Mouse (Mus musculus) gonadal fat pad, adult 2 months (tissue): ENCODE measurements around the gene Krt80. TPM values are rescaled to one million over a fixed set of nuclear protein-coding genes. Genes with fewer than 3 reads are reported as not detected.

ENCODE experiments used
- DNase-seq: peaks from one replicate; pipeline ENCODE4 v3.0.0-alpha.2; 2012; ENCODE audit warnings: low read depth
- polyA plus RNA-seq: library from polyadenylated mRNA; depleted of rRNA; stranded (reverse); fragments of >200 nt; gene quantifications from 2 replicates; pipeline ENCODE4 v1.2.3, GENCODE M21; 2012

The Krt80 gene
- polyA plus RNA-seq, 1 experiment, result 5.1 TPM

DNA sequence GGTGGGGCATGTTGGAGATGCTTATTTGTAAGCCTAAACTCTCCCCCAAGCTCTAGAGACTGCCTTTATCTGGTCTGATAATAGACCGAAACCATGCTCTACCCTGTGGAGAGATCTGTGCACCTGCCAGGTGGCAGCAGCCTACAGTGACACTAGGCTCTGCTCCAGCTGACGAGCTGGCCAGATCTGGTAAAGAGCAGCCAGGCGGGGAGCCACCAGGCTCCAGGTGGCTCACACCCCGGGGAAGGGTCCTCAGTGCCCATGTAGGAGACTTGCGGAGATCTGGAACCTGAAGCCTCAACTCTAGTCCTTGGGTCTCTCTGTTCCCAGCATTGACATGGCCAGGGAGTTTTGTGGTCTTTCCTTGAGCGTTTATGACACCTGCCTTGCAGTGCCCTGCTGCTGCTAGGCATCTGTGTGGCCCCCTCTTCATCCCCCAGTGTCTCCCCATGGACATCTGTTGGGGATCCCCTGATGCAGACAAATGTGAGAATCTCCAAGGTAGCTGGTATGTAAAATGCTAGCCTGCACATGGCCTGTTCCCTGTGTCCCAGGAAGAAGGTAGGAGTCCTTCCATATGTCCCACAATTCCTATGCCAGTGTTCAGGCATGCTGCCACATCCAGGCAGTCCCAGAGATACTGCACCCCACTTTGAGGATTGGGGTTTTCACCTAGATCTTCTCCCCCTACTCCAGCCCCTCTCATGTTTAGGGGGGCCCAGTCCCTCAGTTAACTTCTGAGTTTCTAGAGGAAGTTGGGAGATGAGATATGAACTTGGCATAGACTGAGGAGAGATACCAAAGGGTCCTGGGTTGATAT is 6.2 kb upstream of the Krt80 start:
- DNase-seq, result no peak

GRCm38 (mm10) chr15:101374879-101375278 is 4.9 kb upstream of the Krt80 start:
- no peak for DNase-seq

DNA sequence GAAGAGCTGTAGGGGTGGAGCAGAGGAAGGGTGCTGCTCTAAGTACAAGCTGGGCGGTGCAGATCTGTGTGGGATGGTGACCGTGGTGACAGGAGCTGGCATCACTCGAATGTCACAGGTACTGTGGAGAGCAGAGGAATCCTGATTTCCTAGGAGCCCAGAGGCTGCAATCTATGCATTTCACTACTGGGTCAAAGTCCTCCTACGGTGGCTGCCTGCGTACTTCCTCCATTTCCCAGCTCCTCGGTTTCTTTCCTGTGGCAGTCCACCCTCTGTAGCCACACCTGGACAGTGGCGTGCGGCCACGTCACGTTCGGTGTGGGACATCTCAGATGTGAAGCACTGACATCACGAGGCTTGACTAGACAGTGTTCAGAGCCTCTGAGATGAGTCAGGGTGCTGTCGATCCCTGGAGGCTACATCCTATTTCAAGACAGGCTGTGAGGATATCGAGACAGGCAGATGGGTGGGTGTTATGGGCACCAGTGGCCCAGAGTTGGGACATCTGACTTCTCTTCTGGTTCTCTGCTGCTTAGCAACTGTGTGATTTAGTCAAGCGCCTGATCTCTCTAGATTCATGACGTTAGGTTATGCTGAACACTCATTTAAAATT is 3.4 kb upstream of the Krt80 start:
- DNase-seq, result no peak

- DNase-seq, result no peak
Observed at GRCm38 (mm10) chr15:101372131-101372977, 2.4 kb upstream of the Krt80 start.

DNA sequence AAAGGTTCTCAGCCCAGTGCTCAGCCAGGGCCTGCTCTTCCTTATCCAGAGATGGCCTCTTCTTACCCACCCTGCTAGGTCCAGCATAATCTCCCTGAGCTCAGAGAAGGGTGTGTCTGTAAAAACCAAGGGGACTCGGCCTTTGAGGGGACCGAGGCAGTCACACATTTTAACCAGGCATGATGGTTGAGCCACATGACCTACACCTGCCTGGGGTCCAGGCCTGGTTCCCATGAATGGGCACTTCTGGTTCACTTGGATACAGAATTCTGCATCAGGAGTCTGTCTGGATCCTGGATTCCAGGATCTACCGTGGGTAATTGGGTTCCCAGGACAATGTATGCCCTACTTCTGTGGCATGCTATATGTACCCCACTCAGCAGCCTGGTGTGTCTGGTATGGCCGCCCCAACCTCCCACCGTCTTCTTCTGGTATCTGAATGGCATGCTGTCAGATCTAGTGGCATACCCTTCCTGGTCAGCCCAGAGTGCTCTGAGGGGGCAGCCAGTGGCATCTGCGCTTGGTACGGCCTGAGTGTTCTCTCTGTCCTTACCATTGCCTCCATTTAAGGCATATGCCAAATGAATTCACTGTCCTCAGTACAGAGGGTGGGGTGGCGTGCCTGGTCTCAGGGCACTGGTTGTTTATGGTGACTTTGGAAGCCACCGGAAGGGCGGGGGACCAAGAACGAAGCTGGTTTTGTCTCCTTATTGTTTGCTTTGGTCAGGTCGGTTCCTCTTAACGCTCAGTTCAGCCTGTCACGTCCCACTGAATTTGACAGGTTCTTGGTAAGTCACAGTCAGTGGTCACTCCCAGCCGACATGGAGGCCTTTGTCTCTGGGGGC is 1.4 kb upstream of the Krt80 start:
- DNase-seq, result no peak

DNA sequence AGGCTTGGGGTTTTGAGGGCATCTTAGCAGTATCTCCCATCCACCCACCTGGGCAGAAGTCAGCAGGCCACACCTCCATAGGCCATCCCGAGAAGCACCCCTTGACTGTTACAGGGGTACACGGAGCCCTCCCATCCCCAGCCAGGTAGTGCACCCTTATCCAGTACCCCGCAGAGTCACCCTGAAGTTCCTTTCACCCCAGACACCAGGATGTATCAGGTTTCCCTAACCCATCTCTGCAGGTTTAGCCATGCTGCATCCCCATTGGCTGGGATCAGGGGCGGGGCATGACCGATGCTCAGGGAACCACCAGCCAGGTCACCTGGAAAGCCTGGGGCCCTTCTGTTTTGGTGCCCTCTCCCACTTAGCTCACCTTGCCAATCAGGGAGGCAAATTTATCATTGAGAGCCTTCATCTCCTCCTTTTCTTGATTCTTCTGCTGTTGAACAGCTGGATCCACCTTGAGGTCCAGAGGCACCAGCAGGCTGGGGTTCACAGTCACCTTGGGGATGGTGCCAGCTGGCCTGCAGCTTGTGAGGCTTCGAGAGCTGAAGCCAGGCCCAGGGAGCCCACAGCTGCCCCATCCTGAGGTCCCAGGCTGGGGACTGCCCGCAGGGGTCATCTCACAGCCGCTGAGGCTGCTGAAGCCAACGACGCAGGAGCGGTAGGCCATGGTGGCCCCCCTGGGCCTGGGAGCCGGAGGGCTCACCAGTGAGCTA is 421 bp downstream of the Krt80 start:
- no peak for DNase-seq

DNA sequence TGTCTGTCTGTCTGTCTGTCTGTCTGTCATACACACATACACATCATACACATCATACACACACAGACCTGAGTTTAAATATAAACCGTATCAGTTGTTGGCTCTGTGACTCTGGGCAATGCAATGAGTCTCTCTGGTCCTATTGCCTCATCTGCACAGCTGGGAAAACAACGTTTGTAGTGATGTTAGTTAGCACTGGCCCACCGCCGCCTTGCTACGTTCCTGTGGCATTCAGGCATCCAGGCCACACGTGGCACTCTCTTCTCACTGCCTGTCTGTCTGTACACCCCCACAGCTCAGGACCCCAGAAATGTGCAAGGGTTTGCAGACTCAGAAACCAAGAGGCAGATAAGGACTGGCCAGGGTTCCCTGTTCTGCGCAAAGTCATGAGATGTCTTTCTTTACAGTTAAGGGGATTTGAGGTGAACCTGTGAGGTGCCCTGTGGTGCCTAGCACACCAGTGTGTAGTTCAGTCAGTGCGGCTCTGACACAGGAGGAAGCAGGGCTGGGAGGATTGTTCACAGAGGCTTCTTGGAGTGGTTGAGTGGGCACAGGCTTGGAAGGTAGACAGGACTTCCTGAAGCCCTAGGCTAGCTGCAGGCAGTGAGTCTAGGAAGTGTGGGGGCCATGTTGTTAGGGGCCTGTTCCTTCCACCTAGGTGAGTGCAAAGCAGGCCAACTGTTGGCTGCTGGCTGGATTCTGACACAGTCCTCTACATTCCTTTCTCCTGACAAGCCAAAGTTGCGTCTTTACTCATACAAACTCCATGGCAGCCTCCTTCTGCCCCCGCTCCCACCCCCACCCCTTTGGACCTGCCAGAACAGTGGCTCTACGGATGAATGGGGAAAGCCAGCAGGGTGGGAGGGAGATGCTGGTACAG is 1.2 kb downstream of the Krt80 start:
- DNase-seq, result no peak

GRCm38 (mm10) chr15:101368015-101368414 is 1.9 kb downstream of the Krt80 start:
- DNase-seq, result no peak

DNA sequence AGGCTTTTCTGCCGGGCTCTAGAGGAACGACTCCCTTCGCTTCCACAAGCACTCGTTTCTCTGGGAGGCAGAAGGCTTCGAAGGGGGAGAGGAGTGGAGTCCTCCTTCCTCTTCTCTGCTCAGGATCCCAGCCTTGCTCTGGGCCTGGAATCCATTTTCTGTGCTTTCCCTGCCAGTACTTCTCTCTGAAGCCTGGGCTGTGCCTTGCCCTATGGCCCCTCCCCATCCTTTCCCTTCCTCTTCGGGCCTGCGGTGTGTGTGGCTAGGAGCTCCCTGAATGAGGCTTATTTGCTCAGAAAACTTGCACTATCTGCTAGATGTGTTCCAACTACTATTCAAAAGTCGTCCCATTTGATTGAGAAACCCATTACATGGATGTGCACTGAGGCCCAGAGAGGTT is 2.5 kb downstream of the Krt80 start:
- DNase-seq, result no peak

- DNase-seq, result no peak
Observed at GRCm38 (mm10) chr15:101366926-101367325, 3.0 kb downstream of the Krt80 start.

GRCm38 (mm10) chr15:101366482-101366881 is 3.5 kb downstream of the Krt80 start:
- DNase-seq, result no peak

DNA sequence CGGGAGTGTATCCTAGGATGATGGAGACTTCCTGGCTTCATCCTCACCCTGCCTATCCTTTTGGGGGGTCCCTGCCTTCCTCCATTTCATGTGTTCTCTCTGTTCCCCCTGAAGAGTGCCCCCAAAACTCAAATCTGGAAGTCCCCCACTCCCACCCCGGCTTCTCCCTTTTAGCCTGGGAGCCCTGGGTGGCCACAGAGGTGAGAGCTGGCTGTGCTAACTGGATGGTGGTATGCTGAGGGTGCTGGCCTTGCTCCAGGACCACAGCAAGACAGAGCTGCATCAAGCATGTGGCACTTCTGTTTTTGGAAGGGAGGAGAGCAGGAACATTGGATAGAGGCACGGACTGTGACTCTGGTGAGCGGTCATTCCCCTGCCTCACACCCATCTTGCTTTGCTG is 4.2 kb downstream of the Krt80 start:
- DNase-seq, result no peak

- DNase-seq, result no peak
Observed at GRCm38 (mm10) chr15:101364891-101365671, 4.9 kb downstream of the Krt80 start.

DNA sequence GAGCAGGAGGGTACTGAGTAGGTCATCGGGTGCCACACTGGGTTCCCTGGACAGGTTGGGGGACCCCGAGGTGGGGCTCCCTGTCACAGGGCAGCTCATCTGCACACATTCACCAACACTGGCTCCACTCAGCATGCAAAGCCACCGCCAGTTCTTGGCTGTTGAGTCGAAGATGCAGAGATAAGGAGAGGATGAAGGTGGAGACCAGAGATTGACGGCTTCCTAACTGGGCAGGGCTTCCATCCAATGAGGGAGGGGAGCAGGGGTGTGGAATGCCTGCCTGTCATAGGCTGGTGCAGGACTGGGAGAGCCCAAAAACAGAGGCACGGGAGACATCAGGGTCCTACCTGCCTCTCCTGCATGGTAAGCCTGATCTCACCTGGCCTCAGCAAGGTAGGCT is 5.5 kb downstream of the Krt80 start:
- no peak for DNase-seq

DNA sequence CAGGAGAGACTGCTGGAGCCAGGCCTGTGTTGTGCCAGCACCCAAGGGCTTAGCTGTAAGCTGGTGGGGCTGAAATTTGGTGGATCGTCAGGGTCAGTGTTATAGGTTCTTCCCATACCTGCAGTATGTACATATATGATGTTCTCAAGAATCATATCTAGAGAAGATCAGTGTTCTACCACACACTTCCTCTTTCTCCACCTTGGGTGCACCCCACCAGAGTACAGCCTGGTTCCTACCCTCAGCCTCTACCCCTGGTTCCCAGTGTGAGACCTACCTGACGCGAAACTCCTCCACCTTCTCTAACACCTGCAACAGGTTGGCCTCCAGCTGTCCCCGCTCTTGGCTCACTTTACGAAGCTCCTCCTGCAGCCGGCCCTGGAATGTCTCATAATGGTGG is 6.0 kb downstream of the Krt80 start:
- DNase-seq, result no peak

DNA sequence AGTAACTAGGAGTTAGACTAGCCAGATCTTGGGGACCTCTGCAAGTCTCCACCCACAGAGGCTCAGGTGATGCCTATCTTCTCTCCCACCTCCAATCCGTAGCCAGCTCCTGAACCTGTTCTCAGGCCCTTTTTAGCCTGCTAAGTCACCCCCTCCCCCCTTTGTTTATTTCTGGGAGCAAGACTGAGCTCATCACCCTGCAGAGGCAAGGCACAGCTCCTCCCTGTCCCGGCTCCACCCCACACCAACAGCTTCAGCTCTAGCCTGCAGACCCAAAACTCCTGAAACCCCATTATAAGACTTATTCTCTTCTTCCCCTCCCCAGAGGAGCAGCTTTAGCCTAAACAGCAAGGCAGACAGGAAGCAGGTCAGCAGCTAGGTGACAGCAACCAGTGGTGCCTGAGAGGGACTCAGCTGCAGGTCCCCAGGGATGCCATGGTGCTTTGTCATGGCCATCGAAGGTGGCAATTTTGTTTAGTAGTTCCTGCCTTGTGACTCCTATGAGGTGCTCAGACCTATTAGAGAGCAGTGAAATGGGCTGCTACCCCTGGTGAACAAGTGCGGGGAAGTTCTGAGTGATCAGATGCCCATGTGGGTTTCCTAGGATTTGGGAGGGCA is 7.5 kb downstream of the Krt80 start:
- DNase-seq, result no peak

DNA sequence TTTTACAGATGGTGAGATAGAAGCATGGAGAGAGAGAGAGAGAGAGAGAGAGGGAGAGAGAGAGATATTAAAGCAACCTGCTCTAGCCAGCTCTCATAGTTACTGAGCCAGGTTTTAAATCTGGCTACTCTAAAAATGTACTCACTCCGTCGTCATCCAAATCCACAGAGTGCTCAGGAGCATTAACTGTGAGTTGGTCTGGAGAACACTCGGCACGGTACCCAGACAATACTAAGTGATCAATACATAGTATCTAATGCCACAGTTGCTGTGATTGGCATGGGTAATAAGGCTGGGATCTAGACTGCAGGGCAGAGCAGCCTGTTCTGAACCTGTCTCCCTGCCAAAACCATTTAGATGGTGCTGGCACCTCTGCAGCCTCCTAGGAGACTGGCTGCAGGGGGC is 14.6 kb downstream of the Krt80 start:
- DNase-seq, result no peak

DNA sequence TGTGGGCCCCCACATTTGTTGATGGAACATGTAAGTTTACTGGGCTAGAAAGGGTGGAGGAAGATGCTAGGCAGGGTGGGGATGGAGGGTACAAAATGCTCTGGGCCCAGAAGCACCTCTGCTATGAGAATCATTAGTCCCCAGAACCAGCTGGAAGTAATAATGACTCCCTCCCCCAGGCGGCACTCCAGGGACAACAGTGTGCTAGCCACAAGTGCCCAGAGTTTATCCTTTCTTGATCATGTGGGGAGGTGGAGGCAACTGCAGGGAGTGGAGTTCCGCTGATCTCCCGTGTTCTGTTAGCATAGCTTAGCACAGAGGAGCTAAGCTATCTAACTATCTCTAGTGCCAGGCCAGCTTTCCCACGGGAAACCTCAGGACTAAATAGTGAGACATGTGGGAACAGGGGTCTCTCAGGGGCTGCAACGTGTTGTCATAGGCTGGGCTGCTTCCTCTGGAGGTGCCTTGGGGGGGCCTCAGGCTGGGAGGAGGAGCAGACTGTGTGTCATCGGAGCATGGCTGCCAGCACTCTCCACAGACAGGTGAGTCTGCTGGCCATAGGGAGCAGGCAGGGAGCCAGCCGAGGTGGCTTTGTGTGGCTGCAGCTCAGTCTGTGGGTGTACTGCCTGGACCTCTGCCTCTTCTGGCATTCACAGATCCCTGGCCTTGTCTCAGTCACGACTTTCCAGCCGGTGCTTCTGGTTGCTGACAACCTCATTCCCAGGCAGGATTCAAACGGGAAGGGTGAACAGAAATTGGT is 17.1 kb downstream of the Krt80 start:
- no peak for DNase-seq
